Mouse (Mus musculus) ovary, postnatal 36 days (tissue): ENCODE results near the gene Pkd1.

ENCODE experiments used
- DNase-seq: peaks from one replicate; pipeline ENCODE4 v3.0.0; 2022; ENCODE audit warnings: low spot score, mixed read lengths

Pkd1 gene

DNA sequence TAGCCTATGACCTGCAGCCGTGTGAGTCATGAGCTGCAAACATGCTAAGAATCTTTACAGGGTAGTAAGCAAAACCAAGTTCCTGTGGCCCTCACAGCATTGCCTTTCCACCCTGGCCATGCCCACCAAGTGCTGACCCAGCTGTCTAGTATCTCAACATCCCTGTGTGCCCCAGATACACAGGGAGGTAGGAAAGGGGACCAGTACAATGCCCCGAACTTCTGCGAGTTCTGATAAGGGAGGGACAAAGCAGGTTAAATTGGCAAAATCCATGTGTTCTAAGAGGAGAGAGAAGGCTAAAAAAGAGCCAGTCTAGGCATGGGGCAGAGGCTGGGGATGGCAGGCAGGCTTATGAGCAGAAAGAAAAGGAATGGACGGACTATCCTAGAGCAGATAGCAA, 58.7 kb downstream of the Pkd1 start:
- no peak for DNase-seq

DNA sequence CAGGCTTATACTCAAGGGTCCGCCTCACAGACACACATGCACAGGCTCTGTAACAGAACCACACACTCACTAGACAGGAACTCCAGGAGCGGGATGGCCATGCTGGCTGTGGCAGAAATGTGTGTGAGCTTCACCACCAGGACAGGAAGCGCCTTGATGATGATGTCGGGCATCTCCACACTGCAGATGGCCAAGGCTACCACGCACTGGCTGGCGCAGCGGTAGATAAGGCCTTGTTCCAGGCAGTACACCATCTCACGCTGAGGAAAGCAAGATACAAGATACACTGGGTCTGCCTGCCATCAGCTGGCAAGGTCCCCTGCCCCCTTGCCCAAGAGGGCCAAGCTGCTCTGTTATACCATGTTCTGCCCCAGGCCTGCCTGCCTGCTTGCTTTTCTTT, 59.2 kb downstream of the Pkd1 start:
- DNase-seq = no peak

DNA sequence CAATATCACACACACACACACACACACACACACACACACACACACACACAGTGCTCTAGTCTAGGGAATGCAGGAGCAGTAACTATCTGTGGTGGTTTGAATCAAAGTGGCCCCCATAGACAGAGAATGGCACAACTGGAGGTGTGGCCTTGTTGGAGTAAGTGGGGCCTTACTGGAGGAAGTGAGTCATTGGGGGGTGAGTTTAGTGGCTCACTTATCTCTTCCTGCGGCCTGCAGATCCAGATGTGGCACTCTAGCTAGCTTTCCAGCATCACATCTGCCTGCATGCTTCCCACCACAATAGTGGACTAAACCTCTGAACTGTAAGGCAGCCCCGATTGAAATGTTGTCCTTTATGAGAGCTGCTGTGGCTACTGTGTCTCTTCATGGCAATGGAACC, 61.1 kb downstream of the Pkd1 start:
- DNase-seq = no peak

DNA sequence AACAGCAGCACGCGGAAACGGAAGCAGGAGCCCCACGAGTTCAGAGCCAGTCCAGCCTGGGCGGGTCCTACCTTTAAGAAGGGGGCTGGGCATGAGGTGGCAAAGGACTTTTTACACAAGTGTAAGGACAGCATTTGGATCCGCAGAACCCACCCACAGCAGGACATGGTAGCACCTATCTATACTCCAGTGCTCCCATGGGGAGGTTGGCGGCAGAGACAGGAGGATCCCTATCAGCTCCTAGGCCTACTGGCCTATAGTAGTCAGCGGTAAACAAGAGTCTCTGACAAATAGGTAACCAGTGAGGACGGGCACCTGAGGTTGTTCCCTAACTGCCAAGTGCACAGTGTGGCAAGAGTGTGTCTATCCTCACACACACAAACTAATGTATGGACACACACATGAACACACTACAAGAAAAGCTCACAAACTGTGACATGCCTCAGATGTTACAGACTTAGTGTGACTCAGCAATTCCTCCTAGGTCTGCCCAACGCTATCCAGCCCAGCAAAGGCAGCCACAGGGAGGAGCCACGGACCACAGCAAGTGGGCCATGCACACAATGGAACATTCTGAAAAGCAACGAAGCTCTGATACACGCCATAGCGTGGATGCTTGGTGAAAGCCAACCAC, 68.0 kb downstream of the Pkd1 start:
- DNase-seq = no peak

DNA sequence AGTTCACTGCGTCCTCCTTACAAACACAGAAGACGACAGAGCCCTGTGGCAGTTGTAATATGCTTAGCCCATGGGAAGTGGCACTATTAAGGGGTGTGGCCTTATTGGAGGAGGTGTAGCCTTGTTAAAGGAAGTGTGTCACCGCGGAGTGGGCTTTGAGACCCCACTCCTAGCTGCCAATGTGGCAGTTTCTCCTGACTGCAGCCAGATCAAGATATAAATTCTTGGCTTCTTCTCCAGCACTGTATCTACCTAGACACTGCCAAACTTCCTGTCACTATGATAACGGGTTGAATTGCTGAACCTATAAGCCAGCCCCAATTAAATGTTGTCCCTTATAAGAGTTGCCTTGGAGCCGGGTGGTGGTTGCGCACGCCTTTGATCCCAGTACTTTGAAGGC, 75.8 kb downstream of the Pkd1 start:
- no peak for DNase-seq

DNA sequence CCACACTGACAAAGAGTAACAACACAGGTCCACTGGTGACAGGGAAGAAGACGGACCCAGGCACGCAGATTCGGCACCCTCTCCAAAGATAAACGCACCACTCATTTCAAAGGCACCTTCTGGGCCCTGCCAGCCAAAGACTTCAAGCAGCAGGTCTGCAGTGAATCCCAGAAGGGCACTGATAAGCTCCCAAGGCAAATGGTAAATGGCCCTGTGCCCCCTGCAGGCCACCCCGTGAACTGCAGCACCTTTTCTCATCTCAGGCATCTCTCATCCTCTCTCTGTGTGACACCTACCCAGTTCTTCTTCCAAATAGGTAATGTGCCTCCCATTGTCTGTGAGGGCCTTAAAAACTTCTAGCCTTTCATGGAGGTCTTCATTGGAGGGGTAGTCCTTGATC, 79.0 kb downstream of the Pkd1 start:
- DNase-seq = peak; percentile 73

DNA sequence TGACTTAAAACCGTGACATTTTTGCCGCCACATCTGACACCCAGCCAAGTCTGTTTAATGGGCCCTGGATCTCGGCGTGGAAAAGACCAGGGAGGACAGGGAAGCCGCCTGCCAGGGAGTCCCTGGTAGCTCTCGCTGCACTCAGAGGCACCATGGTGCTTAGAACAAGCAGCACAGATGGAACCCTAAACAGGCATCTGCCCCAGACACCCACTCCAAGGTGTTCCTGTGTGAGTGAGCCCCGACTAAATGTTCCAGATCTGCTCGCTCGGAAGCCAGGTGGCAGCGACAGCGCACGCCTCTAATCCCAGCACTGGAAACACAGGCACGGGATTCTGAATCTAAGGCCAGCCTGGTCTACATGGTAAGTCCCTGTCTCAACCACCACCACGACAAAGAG, 80.4 kb downstream of the Pkd1 start:
- DNase-seq = no peak

DNA sequence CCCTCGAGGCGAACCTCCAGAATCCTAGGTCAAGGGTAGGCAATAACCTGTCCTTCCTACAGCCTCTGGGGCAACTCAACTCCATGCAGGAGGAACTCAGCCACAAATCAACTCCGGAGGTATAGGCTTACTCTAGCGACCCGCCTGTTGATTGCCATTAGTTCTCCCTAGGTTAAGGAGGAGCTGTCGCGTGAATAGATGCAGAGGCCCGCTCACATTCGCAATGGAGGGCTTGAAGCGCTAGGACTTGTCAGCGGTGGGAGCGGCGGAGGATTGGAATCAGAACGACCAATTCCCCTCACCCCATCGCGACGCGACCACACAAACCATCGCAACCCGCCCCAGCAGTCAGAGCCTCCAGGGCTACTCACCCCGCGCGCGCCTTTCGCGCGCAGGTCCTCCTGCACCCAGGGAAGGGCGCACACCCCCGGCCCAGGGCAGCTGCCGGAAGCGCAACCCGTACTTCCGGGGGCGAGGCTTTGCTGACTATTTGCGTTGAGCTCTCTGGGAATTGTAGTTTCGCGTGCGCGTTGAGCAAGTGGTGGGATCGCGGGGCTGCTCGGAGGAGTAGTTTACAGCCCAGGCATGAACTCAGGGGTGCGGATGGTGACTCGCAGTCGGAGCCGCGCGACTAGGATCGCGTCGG, 82.7 kb downstream of the Pkd1 start, which contains the start of the genes Tsc2 and Nthl1:
Tsc2 (minus strand) TSS at position 464 of the 646 bp plus-strand sequence.
Nthl1 (plus strand) TSS at position 514 of the 646 bp plus-strand sequence.
- DNase-seq = peak; percentile 84

DNA sequence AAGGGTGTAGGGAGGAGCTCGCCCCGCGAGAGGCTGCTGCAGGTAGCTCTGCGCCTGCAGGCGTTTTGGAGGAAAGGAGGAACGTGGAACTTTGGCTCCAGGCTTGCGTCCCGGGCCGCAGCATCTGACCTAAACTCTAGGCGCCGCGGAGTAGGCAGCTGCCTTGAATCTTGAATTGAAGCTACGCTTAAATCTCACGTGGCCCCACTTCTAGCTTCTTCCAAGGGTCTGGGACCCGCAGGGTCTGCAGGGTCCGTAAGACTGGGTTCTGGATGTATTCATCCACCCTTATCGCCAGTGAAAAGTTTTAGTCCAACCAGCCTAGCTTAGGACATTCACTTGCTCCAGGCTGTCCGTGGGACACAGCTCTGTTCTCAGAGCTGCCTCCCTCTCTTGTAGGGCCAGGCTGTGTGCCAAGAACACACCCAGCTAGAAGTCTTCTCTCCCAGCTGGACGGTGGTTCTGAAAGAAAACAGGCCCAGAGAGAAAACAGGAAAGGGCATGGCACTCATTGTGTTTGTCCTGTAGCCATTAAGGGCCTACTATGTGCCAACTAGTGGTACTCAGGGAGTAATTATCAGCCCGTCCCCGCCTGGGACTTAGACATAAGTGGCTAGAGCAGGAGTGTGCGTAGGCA, 83.3 kb downstream of the Pkd1 start:
- DNase-seq = peak; percentile 63

DNA sequence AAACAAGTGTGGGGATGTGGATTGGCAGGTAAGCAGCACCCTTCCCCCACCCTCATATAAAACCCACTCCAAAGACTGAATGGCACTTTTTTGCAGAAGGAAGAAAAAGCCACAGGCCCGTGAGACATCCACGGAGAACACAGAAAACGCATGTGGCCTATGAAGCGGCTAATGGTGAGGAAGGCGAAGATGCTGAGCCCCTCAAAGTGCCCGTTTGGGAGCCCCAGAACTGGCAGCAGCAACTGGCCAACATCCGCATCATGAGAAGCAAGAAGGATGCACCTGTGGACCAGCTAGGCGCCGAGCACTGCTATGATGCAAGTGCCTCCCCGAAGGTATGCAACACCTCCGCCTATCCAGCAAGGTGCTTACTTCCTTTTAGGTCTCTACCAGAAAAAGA, 84.2 kb downstream of the Pkd1 start:
- DNase-seq = no peak

DNA sequence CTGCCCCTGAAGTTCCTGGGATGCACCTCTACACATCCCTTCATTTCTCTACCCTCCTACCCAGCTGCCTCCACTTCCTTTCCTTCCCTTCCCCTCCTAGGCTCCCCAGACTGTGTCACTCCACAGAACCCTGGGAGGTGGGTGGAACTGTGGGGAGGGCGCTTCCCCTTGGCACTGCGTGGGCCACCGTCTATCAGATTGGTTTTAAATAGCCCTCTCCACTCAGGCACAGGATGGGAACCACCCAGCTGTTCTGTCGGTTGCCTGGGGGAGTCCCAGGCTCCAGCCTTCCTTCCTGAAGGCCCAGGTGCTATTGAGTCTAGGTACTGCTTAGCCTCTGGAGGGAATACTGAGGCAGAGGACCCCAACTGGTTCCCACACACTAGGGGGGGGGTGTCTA, 85.4 kb downstream of the Pkd1 start:
- DNase-seq = no peak

DNA sequence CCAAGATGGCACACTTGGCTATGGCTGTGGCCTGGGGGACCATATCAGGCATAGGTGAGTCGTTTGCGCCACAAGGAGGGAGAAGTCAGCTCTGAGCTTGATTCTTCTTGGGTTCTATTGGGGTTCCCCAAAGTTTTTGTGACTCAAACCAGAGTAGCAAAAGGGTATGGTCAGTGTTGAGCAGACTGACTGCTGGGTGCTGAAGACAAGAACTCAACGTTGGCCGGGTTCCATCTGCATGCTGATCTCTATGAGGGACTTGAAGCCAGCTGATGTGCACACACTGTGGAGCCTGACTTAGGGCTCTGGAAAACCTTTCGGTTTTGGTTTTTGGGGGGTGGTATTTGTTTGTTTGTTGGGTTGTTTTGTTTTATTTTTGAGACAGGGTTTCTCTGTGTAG, 86.1 kb downstream of the Pkd1 start:
- DNase-seq = no peak

DNA sequence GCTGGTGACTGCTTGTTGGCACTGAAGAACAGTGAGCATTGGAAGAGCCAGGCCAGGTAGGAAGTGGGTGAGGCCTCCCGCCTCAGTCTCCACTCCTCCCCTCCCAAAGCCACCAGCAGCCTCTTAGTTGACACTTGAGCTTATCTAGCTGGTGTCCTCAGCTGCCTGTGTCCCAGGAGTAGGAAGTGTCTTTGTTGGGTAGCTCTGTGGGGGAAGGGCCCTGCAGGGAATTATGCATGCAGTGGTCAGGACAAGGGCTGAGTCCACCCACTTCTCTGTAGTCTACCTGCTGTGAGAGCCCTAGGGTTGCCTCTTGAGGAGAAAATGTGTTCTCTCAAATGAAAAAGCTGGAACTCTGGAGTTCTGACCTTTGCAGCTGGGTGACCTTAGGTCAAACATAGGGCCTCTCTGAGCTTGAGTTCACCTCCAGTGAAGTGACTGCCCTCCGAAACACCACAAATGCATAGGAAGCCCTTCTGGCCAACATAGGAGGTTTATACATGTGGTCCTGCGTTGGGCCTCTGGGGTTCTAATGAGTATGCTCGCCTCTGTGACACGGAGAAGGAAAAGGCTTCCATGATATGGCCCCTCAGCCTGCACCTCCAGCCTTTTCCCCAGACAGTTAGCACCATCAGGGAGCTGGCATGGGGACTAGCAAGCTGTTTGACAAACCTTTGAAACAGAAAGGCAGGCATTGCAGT, 87.3 kb downstream of the Pkd1 start:
- DNase-seq = no peak

DNA sequence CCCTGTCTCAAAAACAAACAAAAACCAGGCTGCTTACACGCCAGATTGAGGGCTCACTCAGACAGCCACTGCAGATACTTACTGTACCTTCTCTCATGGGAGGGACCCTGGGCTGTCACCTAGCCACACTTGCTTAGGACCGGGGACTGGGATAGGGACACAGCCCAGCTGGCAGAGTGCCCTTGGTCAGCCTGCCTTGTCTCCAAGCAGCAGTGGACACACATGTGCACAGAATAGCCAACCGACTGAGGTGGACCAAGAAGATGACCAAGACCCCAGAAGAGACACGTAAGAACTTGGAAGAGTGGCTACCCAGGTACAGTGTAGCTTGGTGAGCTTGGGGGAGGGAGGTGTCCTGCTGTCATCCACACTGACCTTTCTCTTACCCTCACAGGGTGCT, 88.6 kb downstream of the Pkd1 start:
- DNase-seq = no peak

DNA sequence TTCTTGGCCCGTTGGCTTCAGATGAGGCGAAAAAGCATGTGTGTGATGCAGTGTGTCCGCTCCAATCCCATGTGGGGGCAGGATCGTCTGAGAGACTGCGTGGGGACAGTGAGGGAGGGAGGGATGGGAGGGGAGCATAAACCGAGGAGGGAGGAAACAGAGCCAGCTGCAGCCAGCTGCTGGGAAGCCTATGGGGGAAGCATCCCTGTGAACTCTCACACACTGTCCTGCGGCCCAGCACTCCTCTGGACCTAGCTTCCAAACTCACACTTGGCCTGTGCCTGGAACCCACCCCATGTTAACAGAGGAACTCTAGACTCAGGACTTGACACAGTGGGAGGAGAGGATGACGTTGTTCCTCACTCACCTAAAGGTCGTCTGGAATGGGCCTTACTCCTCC, 89.2 kb downstream of the Pkd1 start:
- DNase-seq = peak; percentile 48

DNA sequence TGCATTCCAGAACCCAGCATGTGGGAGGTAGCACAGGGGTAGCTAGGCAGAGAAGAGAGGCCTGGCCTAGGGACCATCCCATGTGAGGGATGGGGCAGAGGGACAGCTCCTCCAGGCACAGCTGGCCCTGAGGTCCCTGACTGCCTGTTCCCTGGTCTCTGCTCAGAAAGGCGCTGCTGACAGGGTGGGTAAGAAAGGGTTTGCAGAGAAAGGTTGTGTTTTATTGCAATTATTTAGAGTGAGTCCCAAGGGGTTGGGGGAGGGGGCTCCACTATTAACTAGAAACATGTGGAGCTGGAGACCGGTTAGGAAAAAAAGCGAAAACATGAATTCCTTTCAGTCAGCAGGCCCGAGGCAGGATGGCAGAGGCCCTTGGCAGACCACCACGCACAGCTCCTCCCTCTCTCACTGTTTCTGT, 89.9 kb downstream of the Pkd1 start:
- no peak for DNase-seq

DNA sequence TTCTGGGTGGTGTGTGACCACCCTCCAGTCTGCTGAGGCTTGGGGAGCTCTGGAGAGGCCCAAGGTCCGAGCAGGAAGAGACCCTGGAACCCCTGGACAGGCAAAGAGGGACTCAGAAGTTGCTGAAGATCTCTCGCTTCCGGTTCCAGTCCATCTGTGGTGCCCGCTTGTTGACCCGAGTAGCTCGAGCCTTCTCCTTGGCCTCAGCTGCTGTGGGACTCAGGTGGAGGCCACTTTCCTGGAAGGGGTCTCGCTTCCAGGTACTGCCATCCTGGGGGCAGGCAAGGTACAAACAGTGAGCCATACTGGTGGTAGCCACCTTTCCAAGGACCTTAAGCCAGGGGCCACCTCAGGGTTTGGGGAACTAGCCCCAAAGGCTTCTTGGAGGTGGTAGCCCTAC, 90.5 kb downstream of the Pkd1 start:
- DNase-seq = no peak

DNA sequence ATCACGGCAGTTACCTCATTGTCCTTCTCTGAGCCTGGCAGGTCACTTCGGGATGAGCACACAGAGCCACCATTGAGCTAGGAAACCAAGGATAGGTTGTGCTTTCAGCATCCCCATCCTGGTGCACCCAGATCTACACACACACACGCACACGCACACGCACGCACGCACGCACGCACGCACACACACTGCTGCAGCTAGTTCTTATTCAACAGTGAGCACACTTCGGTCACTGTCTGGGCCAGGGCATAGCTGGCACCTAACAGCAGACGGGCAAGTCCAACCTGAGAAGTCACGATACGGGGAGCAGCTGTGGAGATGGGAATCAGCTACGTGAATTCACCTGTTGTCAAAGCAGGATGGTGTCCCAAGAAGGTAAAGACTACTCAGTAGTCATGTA, 90.9 kb downstream of the Pkd1 start:
- DNase-seq = no peak

DNA sequence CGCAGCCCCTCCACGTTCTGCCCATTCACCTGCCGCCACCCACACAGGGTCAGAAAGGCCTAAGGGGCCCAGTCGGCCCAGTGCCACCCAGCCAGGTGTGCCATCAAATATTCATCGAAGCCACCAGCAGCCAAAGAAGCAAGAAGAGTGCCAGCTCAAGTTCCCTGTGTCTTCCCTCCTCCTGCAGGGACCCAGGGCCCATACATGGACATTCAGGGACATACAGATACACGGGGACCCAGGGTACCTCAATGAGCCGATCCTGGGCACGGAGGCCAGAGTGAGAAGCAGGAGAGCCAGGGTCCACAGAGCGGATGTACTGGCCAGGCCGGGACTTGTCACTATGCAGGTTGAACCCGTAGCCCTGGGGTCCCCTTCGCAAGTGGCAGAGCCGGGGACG, 92.3 kb downstream of the Pkd1 start:
- DNase-seq = no peak

DNA sequence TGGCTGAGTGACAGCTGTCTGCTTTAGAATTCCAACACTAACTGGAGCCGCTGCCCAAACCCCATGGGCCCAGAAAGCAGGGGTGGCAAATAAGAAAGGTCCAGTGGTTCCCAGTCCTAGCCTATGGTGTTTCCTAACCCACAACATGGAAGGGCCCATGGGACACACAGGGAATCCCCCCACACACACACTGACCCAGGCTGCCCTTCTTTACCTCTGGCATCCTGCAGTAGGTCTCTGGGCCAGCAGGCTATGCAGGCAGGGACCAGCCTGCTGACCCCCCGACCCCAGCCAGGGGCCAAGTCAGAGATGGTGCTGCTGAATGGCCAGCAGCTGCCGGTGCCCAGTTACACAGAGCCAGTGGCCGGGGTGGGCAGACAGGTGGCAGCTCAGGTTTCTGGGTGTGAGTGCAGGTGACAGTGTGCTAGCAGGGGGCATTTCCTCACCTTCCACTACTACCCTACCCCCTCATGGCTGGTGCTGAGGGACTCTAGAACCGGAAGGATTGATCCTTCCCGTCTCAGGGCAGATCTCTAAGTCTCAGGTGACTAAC, 93.2 kb downstream of the Pkd1 start:
- DNase-seq = no peak

DNA sequence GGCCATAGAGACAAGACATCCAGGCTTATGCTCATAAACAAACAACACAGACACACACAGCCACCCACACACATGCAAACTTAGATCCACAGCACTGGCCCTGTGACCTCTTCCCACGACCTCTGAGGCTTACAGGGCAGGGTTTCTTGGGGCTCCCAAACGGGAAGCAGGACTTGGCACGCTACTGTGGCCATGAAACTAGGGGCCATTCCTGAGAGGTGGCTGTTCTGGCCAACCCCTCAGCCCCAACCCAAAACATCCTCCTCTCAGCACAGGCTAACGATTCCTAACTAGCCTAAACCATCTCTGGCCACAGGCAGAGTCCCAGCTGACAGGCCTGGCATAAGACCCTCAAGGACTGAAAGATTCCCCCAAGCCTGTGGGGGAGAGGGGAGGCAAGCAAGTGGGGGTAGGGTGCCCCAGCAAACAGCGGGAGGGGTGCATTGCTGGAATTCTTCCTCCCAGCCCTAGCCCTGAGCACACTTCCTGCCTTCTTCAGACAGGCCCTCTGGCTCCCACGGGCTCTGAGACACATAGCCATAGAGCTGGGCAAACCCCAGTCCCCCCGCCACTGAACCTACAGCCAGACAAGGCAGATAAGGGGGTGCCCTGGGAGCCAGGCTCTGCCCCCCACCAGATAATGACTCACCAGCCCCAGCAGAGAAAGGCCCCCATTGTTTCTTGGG, 94.5 kb downstream of the Pkd1 start:
- DNase-seq = no peak
